Mouse (Mus musculus): ENCODE measurements around the gene Capza2. TPM values are rescaled to one million over a fixed set of nuclear protein-coding genes. Genes with fewer than 3 reads are reported as not detected.

Gene Capza2
- 168 and 192 TPM in 2 replicates for polyA plus RNA-seq (2016; fragmentation: Nextera tagmentation; extraction: Ambion mirVana)

DNA sequence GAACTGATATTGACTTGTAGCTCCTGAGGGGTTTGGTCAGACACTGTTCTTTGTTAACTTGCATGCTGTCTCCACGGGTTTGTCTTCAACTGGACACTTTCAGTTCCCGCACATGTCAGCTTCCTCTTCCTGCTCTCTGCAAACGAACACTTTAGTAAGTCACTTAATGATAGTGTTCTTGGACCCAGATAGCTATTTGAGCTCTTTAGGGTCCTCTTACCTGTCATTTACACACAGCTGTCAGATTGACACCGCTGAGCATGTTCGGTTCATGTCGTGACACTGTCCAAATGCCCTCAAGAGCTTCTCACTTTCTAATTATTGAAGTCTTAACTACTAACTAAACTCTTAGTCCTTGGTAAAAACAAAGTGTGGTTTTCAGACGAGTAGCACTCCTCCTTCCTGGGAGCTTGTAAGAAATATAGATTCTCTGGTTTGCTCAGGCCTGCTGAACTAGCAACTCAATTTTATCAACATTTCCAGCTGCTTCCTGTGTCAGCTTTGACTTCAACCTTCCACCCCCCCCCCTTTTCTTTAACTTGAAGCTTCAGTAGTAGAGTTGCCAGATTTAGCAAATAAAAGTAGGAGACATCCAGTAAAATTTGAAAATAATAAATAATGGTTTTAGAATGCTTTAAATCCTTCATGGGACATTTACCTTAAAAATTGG is at the start of gene Capza2:
Gene Capza2 (plus strand): TSS at position 620 of the 670 bp plus-strand sequence.
- H3K36me3 ChIP-seq: peaks cover 2% of the 10 kb centered on the region
- no peaks in the 10 kb centered on the region for H3K27me3 ChIP-seq (ENCODE audit: low read depth, poor library complexity, severe bottlenecking)
- no peak for DNase-seq (ENCODE audit: low spot score)
- peak within 1 kb of the TSS; percentile 98 for H3K27ac ChIP-seq
- H3K4me3 ChIP-seq: peak within 1 kb of the TSS; percentile 91
- H3K9me3 ChIP-seq (replicated peaks): no peaks in the 10 kb centered on the region
- WGBS: 70% methylated on average over 7 of the region's 7 CpGs
- peaks cover 11% of the 10 kb centered on the region for H3K4me1 ChIP-seq

DNA sequence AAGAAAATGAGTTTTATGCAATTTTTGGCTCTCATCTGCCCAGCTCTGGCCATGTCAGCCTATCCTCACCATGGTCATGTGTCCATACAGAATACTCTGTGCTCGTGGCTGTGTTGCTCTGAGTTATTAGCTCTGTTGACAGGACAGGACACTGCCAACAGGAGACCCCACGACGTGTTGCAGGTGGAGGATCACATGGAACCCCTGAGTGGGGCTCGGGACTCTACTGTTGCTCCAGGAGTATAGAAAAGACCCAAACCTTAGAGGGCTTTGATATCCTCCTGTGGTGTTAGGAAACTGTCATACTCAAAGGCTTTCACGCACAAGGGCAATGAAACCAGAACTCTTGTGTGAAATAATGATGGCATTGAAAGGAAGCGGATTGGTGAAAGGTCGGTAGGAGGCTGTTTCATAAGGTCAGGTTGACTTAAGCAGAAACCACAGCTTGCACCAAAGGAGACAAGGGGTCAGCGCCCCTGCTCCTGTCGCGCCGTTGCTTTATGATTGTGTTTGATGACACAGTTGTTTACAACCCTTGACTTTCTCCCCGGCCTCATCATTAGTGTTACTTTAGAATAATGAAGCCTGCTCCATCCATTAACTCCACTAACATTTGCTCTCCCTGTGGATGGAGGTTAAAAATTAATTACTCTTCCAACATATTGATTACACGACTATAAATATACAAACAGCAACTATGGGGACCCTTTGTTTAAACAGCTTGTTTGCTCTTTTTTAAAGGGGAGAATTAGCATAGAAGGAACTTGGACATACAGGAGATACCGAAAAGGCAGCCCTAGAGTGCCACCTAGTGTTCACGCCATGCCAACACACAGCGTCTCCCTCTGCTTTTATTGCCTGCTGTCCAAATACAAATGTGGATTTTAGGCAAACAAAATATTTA is 46.7 kb upstream of the Capza2 start:
- Histone ChIP-seq H3K9me3 (replicated peaks) (0 out of 2 replicates have a peak, but pooled peaks cover 4% of the 10 kb centered on the region), H3K36me3 (no peaks in the 10 kb centered on the region), H3K4me3 (peak overlapping the region; percentile 13; the same call in 1 of the 2 replicates), H3K4me1 (peaks cover 18% of the 10 kb centered on the region), H3K27ac (no peak overlapping the region), H3K27me3 (ENCODE audit: low read depth, poor library complexity, severe bottlenecking) (no peaks in the 10 kb centered on the region)
- 26% methylated on average over 16 of the region's 16 CpGs for WGBS
- DNase-seq (ENCODE audit: low spot score): peak; percentile 79

DNA sequence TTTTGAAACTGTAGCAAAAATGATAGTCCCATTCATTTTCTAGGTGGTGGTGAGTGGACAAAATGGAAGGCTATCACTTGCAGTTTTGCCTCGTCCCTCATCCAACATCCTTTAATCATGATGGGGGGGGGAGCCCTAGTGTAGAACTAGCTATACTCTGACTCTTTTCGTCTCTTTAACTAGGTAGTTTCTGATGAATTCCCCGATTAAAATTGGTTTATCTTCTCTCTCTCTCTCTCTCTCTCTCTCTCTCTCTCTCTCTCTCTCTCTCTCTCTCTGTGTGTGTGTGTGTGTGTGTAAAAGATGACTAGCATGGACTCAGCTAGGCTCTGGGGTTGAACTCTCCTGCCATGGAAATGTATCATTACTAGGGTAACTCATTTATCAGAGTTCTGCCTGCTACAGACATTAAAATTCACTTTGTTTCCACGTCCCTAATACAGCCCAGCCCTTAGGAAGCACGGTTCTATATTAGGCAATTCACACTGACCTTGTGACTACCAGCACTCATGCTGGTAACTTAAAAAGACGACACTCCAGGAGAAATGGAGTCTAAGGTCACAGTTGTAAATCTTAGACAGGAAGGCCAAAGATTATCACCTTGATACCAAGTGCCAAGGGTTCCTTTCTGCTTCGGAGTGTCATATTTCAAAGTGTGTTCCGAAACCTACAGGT is 45.9 kb upstream of the Capza2 start:
- 33% methylated on average over 8 of the region's 8 CpGs for WGBS
- Histone ChIP-seq H3K9me3 (replicated peaks) (0 out of 2 replicates have a peak, but pooled peaks cover 4% of the 10 kb centered on the region), H3K27me3 (ENCODE audit: low read depth, poor library complexity, severe bottlenecking) (no peaks in the 10 kb centered on the region), H3K36me3 (no peaks in the 10 kb centered on the region), H3K4me3 (no peak overlapping the region), H3K27ac (no peak overlapping the region), H3K4me1 (peaks cover 18% of the 10 kb centered on the region)
- DNase-seq (ENCODE audit: low spot score): no peak

DNA sequence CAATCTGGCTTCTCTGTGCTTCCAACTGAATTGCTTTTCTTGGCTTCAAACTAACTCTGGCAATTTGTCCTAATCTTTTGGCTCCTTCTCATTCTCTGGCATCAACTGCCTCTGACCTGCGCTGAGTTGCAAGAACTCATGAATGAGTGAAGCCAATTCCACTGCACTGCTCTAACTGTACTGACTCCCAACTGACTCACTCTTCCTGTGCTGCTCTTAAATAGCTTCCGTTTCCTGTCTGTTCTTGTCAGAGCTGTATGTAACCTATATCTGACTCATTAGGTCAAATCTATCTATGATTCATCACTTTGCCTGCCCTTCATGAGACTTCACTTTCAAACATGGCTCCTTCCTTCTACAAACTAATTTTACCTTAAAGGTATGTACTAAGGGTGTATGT is 42.1 kb upstream of the Capza2 start:
- no peak overlapping the region for H3K27ac ChIP-seq
- H3K27me3 ChIP-seq (ENCODE audit: low read depth, poor library complexity, severe bottlenecking): no peaks in the 10 kb centered on the region
- H3K36me3 ChIP-seq: no peaks in the 10 kb centered on the region
- H3K9me3 ChIP-seq (replicated peaks): 0 out of 2 replicates have a peak, but pooled peaks cover 4% of the 10 kb centered on the region
- peaks cover 17% of the 10 kb centered on the region for H3K4me1 ChIP-seq
- 89% methylated on average over 2 of the region's 2 CpGs for WGBS
- no peak for DNase-seq (ENCODE audit: low spot score)
- H3K4me3 ChIP-seq: no peak overlapping the region

DNA sequence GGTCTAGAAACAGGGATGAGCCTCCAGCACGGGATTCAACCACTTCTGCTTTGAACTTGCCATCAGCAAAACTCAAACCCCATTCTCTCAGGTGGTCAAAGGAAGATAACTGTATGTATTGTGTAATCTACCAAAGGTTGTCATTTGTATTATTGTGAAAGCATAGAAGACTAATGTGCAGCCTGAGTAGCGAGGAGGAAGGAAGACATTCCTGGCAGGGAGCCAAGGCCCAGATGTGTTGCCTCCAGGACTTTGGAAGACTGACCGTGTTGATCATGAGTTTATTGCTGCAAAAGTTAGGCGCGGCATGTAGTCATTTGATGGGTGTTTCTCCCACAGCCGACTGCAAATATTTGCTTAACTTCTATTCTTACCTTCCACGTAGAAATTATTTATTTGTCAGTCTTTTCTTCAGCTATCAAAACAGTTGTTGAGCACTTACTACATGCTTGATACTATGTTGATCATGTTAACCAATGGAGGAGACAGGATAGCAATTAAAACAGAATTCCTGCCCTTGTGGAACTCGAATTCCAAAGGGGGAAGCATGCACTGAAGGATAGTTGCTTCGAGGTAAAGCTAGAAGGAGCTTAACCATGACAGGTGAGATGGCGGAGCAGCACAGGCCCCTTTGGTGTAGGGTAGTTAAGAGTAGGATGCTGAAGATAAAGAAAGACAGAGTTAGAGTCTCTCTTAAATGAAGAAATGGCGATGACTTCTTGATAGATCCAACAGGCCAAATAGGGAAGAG is 40.1 kb upstream of the Capza2 start:
- no peak for DNase-seq (ENCODE audit: low spot score)
- WGBS: 91% methylated on average over 11 of the region's 11 CpGs
- no peaks in the 10 kb centered on the region for H3K36me3 ChIP-seq
- H3K27ac ChIP-seq: no peak overlapping the region
- no peak overlapping the region for H3K4me3 ChIP-seq
- 0 out of 2 replicates have a peak, but pooled peaks cover 4% of the 10 kb centered on the region for H3K9me3 ChIP-seq (replicated peaks)
- 0 out of 2 replicates have a peak, but pooled peaks cover under 1% of the 10 kb centered on the region for H3K4me1 ChIP-seq
- no peaks in the 10 kb centered on the region for H3K27me3 ChIP-seq (ENCODE audit: low read depth, poor library complexity, severe bottlenecking)

DNA sequence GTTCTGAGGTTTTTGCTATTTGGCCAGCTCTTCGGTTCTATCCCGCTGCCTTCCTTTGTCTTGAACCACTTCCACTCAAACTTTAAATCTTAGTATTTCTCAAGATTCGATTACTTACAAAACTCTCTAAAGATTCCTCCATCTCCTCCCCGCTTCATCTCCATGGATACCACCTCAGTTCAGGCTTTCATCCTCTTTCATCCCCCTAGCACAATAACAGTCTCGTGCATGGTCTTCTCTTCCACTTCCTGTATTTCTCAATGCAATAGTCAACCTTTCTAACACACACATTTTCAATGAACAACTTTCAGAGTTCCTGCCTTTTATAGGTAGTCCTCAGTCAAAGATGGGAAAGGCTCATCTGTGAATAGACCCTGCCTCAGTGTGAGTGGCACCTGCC is 36.7 kb upstream of the Capza2 start:
- no peaks in the 10 kb centered on the region for H3K36me3 ChIP-seq
- 89% methylated on average over 5 of the region's 5 CpGs for WGBS
- no peak for DNase-seq (ENCODE audit: low spot score)
- no peak overlapping the region for H3K4me3 ChIP-seq
- H3K27me3 ChIP-seq (ENCODE audit: low read depth, poor library complexity, severe bottlenecking): no peaks in the 10 kb centered on the region
- H3K9me3 ChIP-seq (replicated peaks): no peaks in the 10 kb centered on the region
- H3K4me1 ChIP-seq: no peaks in the 10 kb centered on the region
- no peak overlapping the region for H3K27ac ChIP-seq

DNA sequence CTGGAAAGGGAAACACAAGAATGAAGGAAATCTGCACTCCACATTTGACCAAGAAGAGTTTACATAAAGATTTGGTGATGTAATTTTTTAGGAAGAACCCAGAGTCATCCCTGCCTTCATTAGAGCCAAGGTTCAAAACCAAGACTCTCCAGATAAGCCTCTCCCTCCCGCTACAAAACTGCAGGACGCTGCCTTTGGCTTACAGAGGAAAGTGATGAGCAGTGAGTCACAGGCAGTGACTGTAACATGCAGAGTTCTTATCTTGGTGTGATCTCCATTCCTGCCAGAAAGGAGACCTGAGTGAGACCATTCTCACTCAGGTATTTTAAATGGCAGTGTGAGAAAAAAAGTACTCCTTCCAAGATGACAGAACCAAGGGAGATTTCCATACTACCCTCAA is 34.5 kb upstream of the Capza2 start:
- H3K4me3 ChIP-seq: no peak overlapping the region
- H3K4me1 ChIP-seq: no peaks in the 10 kb centered on the region
- H3K27ac ChIP-seq: no peak overlapping the region
- DNase-seq (ENCODE audit: low spot score): no peak
- WGBS: 64% methylated on average over 2 of the region's 2 CpGs
- H3K36me3 ChIP-seq: no peaks in the 10 kb centered on the region
- H3K9me3 ChIP-seq (replicated peaks): no peaks in the 10 kb centered on the region
- no peaks in the 10 kb centered on the region for H3K27me3 ChIP-seq (ENCODE audit: low read depth, poor library complexity, severe bottlenecking)

DNA sequence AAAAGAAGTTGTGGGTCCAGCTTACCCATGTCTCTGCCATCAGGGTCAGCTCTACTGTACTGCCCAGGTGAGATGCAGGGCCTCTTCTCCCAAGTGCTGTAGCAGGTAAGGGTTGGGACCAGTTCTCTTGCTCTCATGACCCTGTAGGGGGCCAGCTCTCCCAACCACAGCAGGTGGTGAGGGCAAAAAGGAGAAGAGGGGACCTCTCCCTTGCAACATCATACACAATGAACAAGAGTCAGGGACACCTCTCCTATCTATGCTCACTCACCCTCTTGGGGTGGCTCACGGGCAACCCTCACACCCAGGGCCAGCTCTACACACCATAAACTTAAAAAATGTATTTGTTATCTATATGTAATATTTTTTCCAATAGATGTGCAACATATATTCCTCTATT is 29.1 kb upstream of the Capza2 start:
- H3K27ac ChIP-seq: no peak overlapping the region
- no peak for DNase-seq (ENCODE audit: low spot score)
- H3K4me3 ChIP-seq: no peak overlapping the region
- H3K36me3 ChIP-seq: no peaks in the 10 kb centered on the region
- H3K9me3 ChIP-seq (replicated peaks): no peaks in the 10 kb centered on the region
- no peaks in the 10 kb centered on the region for H3K27me3 ChIP-seq (ENCODE audit: low read depth, poor library complexity, severe bottlenecking)
- no peaks in the 10 kb centered on the region for H3K4me1 ChIP-seq
- WGBS: 79% methylated on average over 1 of the region's 1 CpGs

DNA sequence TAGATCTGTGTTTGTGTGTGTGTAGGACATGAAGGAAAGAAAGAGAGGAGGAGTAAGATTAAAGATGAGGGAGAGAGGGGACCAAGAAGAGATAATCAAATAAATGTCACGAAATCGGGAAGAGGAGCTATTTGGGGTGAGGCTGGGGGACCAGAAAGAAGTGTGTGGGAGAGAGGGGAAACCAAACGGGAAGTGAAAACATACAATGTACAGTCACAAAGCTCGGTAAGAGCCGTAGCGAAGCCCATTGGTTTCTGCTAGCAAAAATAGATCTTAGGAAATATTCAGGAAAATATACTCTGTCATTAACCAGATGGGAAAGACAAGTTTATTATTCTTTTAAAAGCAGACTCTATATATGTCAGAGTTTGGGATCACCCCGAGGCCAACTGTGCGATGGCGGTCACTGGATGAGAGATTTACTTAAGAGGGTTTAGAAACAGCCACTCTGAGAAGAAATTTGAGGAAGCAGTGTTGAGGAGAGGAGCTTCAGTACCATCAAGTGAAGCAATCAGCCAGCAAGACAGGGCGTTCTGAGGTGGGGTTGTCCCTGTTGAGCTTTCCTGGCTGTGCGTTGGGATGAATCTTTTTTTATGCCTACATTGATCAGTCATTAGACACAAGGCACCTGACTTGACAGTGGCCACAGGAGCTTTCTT is 24.6 kb upstream of the Capza2 start:
- H3K36me3 ChIP-seq: no peaks in the 10 kb centered on the region
- no peak for DNase-seq (ENCODE audit: low spot score)

DNA sequence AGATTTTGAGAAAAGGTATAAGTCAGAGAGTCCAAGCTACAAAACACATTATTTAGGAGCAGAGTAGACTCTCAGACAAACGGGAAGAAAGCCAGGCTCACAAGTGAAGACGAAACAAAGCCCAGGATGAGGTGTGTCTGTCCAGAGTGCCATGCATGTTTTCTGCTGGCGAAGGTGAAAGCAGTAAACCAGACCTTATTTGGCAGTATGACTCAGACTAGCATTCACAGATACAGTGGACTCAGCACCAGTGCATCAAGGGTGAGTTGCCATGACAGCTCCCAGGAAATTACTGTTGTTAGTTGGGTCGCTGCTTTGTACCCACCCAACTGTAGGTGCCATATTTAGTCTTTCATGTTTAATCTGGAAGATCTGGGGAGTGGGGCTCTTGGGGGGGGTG is 23.4 kb upstream of the Capza2 start:
- no peak overlapping the region for H3K4me3 ChIP-seq
- no peak for DNase-seq (ENCODE audit: low spot score)
- no peak overlapping the region for H3K27ac ChIP-seq
- 87% methylated on average over 4 of the region's 4 CpGs for WGBS
- H3K4me1 ChIP-seq: no peaks in the 10 kb centered on the region
- H3K36me3 ChIP-seq: no peaks in the 10 kb centered on the region
- no peaks in the 10 kb centered on the region for H3K9me3 ChIP-seq (replicated peaks)
- no peaks in the 10 kb centered on the region for H3K27me3 ChIP-seq (ENCODE audit: low read depth, poor library complexity, severe bottlenecking)

More for the DNA sequence above, 24.6 kb upstream of the Capza2 start:
- 91% methylated on average over 11 of the region's 11 CpGs for WGBS
- Histone ChIP-seq H3K4me1 (no peaks in the 10 kb centered on the region), H3K4me3 (no peak overlapping the region), H3K27ac (no peak overlapping the region), H3K27me3 (ENCODE audit: low read depth, poor library complexity, severe bottlenecking) (no peaks in the 10 kb centered on the region), H3K9me3 (replicated peaks) (no peaks in the 10 kb centered on the region)

DNA sequence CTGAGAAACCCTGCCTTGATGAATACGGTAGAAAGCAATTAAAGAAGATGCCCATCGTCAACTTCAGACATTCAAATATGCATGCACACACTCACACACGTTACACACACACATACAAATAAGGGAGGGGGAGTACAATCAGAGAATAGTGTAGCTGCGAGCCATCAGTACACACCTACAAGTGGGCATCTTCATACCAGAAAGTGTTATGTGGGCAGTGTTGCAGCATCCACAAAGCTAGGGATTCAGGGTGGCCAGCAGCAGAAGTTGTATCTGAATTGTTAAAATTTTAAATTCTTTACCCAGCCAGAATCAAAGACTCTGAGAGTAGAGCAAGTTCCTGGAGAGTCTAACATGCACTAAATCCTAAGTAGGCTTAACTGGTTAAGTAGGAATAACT is 15.2 kb upstream of the Capza2 start:
- Histone ChIP-seq H3K36me3 (no peaks in the 10 kb centered on the region), H3K9me3 (replicated peaks) (no peaks in the 10 kb centered on the region), H3K27me3 (ENCODE audit: low read depth, poor library complexity, severe bottlenecking) (no peaks in the 10 kb centered on the region), H3K27ac (no peak overlapping the region), H3K4me1 (no peaks in the 10 kb centered on the region), H3K4me3 (no peak overlapping the region)
- no peak for DNase-seq (ENCODE audit: low spot score)
- WGBS: 88% methylated on average over 4 of the region's 4 CpGs

DNA sequence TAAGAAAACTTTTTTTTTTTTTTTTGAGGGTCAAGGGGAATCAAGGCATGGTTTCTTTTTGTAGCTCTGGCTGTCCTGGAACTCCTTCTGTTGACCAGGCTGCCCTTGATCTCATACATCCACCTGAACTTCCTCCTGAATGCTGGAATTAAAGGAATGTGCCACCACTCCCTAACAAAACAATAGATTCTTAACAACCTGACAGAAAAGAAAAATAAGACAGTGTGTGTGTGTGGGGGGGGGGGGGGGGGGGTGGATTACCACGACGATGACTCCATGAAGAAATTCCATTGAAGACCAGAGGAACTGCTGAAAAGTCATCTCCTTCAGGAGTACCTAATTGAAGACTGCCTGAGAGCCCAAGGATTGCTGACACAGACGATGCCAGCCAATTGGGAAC is 14.6 kb upstream of the Capza2 start:
- Histone ChIP-seq H3K27me3 (ENCODE audit: low read depth, poor library complexity, severe bottlenecking) (no peaks in the 10 kb centered on the region), H3K27ac (no peak overlapping the region), H3K36me3 (no peaks in the 10 kb centered on the region), H3K4me1 (no peaks in the 10 kb centered on the region), H3K4me3 (no peak overlapping the region), H3K9me3 (replicated peaks) (no peaks in the 10 kb centered on the region)
- 44% methylated on average over 3 of the region's 3 CpGs for WGBS
- DNase-seq (ENCODE audit: low spot score): no peak

Data from limb, embryonic 10.5 days (tissue).